Mouse (Mus musculus): ENCODE measurements around the gene Kdm5b. TPM values are rescaled to one million over a fixed set of nuclear protein-coding genes. Genes with fewer than 3 reads are reported as not detected.

The Kdm5b gene
- polyA plus RNA-seq, 1 experiment = 11.2 TPM

DNA sequence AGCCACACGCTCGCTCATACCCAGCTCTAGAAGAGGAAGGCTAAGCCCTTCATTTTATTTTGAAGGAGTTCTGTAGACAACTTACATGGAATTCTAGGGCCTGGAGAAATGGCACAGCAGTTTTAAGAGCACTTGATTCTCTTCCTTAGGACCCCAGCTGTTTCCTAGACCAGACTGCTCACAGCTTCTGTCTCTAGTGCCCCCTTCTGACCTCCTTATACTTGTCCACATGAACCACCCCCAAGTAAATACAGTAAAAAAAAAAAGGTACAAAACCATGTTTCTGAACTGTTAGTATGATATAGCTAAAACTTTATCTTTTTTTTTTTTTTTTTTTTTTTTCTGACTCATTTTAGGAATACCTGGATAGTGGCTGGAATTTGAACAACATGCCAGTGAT is 44.1 kb downstream of the Kdm5b start:
- H3K27me3 ChIP-seq (ENCODE audit: control insufficient read depth, insufficient read depth, insufficient read length) = no peaks in the 10 kb centered on the region
- TF ChIP-seq MYOD1 (IDR thresholded peaks at IDR 0.05; ENCODE audit: control insufficient read depth in 1 of 3, insufficient read length in 2 of 3, low read depth in 2 of 3) (no peak), MAX (IDR thresholded peaks at IDR 0.05; ENCODE audit: low read depth) (no peak), POLR2A (IDR thresholded peaks at IDR 0.05; ENCODE audit: insufficient read length, low read depth) (no peak), POLR2AphosphoS2 (IDR thresholded peaks at IDR 0.05; ENCODE audit: insufficient read length, low read depth) (no peak)
- no peak overlapping the region for H3K4me2 ChIP-seq (ENCODE audit: low read depth)
- H3K79me2 ChIP-seq (ENCODE audit: control insufficient read depth, insufficient read depth) = no peaks in the 10 kb centered on the region
- H3K36me3 ChIP-seq (ENCODE audit: control insufficient read depth, insufficient read depth) = peaks cover 51% of the 10 kb centered on the region
- no peak overlapping the region for H3K4me3 ChIP-seq
- H3ac ChIP-seq (ENCODE audit: control insufficient read depth, insufficient read length) = no peak overlapping the region

GRCm38 (mm10) chr1:134605670-134606069 is 45.7 kb downstream of the Kdm5b start:
- no peak overlapping the region for H3K4me2 ChIP-seq (ENCODE audit: low read depth)
- no peak overlapping the region for H3K4me3 ChIP-seq
- TF ChIP-seq TCF12 (IDR thresholded peaks at IDR 0.05; ENCODE audit: insufficient read depth, poor library complexity, severe bottlenecking) (no peak), REST (IDR thresholded peaks at IDR 0.05; ENCODE audit: insufficient read depth, insufficient read length) (no peak), TCF3 (IDR thresholded peaks at IDR 0.05; ENCODE audit: insufficient read length, low read depth) (no peak), SRF (IDR thresholded peaks at IDR 0.05; ENCODE audit: control insufficient read depth, insufficient read length, low read depth) (no peak), MAX (IDR thresholded peaks at IDR 0.05; ENCODE audit: low read depth) (no peak), POLR2AphosphoS2 (IDR thresholded peaks at IDR 0.05; ENCODE audit: insufficient read length, low read depth) (no peak), MYOG (IDR thresholded peaks at IDR 0.05; ENCODE audit: control insufficient read depth in 1 of 3, insufficient read depth in 1 of 3, insufficient read length in 2 of 3, low read depth in 2 of 3) (no peak), POLR2A (IDR thresholded peaks at IDR 0.05; ENCODE audit: insufficient read length, low read depth) (no peak), USF1 (IDR thresholded peaks at IDR 0.05; ENCODE audit: low read depth) (no peak), E2F4 (IDR thresholded peaks at IDR 0.05; ENCODE audit: insufficient read depth) (no peak), CEBPB (IDR thresholded peaks at IDR 0.05; ENCODE audit: insufficient read depth, poor library complexity, severe bottlenecking) (no peak), MYOD1 (IDR thresholded peaks at IDR 0.05; ENCODE audit: control insufficient read depth in 1 of 3, insufficient read length in 2 of 3, low read depth in 2 of 3) (no peak)
- no peaks in the 10 kb centered on the region for H3K79me2 ChIP-seq (ENCODE audit: control insufficient read depth, insufficient read depth)
- peaks cover 52% of the 10 kb centered on the region for H3K36me3 ChIP-seq (ENCODE audit: control insufficient read depth, insufficient read depth)
- H3ac ChIP-seq (ENCODE audit: control insufficient read depth, insufficient read length) = no peak overlapping the region
- no peaks in the 10 kb centered on the region for H3K27me3 ChIP-seq (ENCODE audit: control insufficient read depth, insufficient read depth, insufficient read length)

DNA sequence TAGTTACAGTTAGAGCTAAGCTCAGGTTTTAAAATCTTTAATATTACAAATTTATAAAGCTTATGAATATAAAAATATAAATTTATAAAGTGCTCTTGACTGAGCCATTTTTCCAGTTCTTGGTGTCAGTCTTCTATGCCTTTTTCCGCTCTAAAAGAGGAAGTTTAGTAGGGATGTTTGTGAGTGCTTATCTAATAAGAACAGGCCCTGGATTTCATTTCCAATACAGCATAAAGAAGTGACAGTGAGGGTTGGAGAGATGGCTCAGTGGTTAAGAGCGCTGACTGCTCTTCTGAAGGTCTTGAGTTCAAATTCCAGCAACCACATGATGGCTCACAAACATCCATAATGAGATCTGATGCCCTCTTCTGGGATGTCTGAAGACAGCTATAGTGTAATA is 46.4 kb downstream of the Kdm5b start:
- H3K27me3 ChIP-seq (ENCODE audit: control insufficient read depth, insufficient read depth, insufficient read length) = no peaks in the 10 kb centered on the region
- H3K36me3 ChIP-seq (ENCODE audit: control insufficient read depth, insufficient read depth) = peaks cover 48% of the 10 kb centered on the region
- H3ac ChIP-seq (ENCODE audit: control insufficient read depth, insufficient read length) = no peak overlapping the region
- no peak overlapping the region for H3K4me3 ChIP-seq
- no peak overlapping the region for H3K4me2 ChIP-seq (ENCODE audit: low read depth)
- H3K79me2 ChIP-seq (ENCODE audit: control insufficient read depth, insufficient read depth) = no peaks in the 10 kb centered on the region
- TF ChIP-seq SRF (IDR thresholded peaks at IDR 0.05; ENCODE audit: control insufficient read depth, insufficient read length, low read depth) = no peak
- no peak for TF ChIP-seq E2F4 (IDR thresholded peaks at IDR 0.05; ENCODE audit: insufficient read depth)
- TF ChIP-seq POLR2AphosphoS2 (IDR thresholded peaks at IDR 0.05; ENCODE audit: insufficient read length, low read depth) = no peak
- no peak for TF ChIP-seq REST (IDR thresholded peaks at IDR 0.05; ENCODE audit: insufficient read depth, insufficient read length)
- TF ChIP-seq MYOD1 (IDR thresholded peaks at IDR 0.05; ENCODE audit: control insufficient read depth in 1 of 3, insufficient read length in 2 of 3, low read depth in 2 of 3) = no peak
- no peak for TF ChIP-seq POLR2A (IDR thresholded peaks at IDR 0.05; ENCODE audit: insufficient read length, low read depth)
- TF ChIP-seq USF1 (IDR thresholded peaks at IDR 0.05; ENCODE audit: low read depth) = no peak

DNA sequence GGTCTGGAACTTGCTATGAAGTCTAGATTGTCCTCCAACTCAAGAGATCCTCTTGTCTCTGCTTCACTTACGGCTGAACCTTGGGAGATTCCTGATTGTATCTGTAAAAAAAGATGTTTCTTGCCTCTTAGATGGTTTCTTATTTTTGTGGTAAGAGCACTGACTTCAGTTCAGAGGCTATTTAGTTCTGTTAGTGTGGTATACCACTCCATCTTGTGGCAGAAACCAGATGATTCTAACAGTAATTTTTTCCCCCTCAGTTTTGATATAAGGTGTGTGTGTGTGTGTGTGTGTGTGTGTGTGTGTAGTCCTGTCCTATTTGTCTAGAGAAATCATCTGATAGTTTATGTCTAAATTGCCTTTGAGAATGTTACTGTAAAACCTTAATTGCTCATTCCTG is 47.3 kb downstream of the Kdm5b start:
- Histone ChIP-seq H3K4me2 (ENCODE audit: low read depth) (no peak overlapping the region), H3K79me2 (ENCODE audit: control insufficient read depth, insufficient read depth) (no peaks in the 10 kb centered on the region), H3ac (ENCODE audit: control insufficient read depth, insufficient read length) (no peak overlapping the region), H3K36me3 (ENCODE audit: control insufficient read depth, insufficient read depth) (peaks cover 48% of the 10 kb centered on the region), H3K27me3 (ENCODE audit: control insufficient read depth, insufficient read depth, insufficient read length) (no peaks in the 10 kb centered on the region), H3K4me3 (no peak overlapping the region)
- no peak for TF ChIP-seq MAX (IDR thresholded peaks at IDR 0.05; ENCODE audit: low read depth)
- TF ChIP-seq USF1 (IDR thresholded peaks at IDR 0.05; ENCODE audit: low read depth) = no peak
- TF ChIP-seq REST (IDR thresholded peaks at IDR 0.05; ENCODE audit: insufficient read depth, insufficient read length) = no peak
- TF ChIP-seq SRF (IDR thresholded peaks at IDR 0.05; ENCODE audit: control insufficient read depth, insufficient read length, low read depth) = no peak
- no peak for TF ChIP-seq POLR2AphosphoS2 (IDR thresholded peaks at IDR 0.05; ENCODE audit: insufficient read length, low read depth)
- TF ChIP-seq TCF12 (IDR thresholded peaks at IDR 0.05; ENCODE audit: insufficient read depth, poor library complexity, severe bottlenecking) = no peak
- no peak for TF ChIP-seq MYOG (IDR thresholded peaks at IDR 0.05; ENCODE audit: control insufficient read depth in 1 of 3, insufficient read depth in 1 of 3, insufficient read length in 2 of 3, low read depth in 2 of 3)
- TF ChIP-seq POLR2A (IDR thresholded peaks at IDR 0.05; ENCODE audit: insufficient read length, low read depth) = no peak
- TF ChIP-seq CEBPB (IDR thresholded peaks at IDR 0.05; ENCODE audit: insufficient read depth, poor library complexity, severe bottlenecking) = no peak
- TF ChIP-seq MYOD1 (IDR thresholded peaks at IDR 0.05; ENCODE audit: control insufficient read depth in 1 of 3, insufficient read length in 2 of 3, low read depth in 2 of 3) = no peak
- no peak for TF ChIP-seq TCF3 (IDR thresholded peaks at IDR 0.05; ENCODE audit: insufficient read length, low read depth)

GRCm38 (mm10) chr1:134609172-134609571 is 49.2 kb downstream of the Kdm5b start:
- Histone ChIP-seq H3K36me3 (ENCODE audit: control insufficient read depth, insufficient read depth) (peaks cover 59% of the 10 kb centered on the region), H3K79me2 (ENCODE audit: control insufficient read depth, insufficient read depth) (no peaks in the 10 kb centered on the region), H3K27me3 (ENCODE audit: control insufficient read depth, insufficient read depth, insufficient read length) (no peaks in the 10 kb centered on the region), H3K4me3 (no peak overlapping the region), H3K4me2 (ENCODE audit: low read depth) (no peak overlapping the region), H3ac (ENCODE audit: control insufficient read depth, insufficient read length) (no peak overlapping the region)
- TF ChIP-seq SRF (IDR thresholded peaks at IDR 0.05; ENCODE audit: control insufficient read depth, insufficient read length, low read depth) = no peak
- TF ChIP-seq MAX (IDR thresholded peaks at IDR 0.05; ENCODE audit: low read depth) = no peak
- TF ChIP-seq MYOG (IDR thresholded peaks at IDR 0.05; ENCODE audit: control insufficient read depth in 1 of 3, insufficient read depth in 1 of 3, insufficient read length in 2 of 3, low read depth in 2 of 3) = no peak
- no peak for TF ChIP-seq POLR2AphosphoS2 (IDR thresholded peaks at IDR 0.05; ENCODE audit: insufficient read length, low read depth)
